Mouse (Mus musculus): ENCODE measurements around the gene Ptk7.
A peak's percentile ranks its signal among the peaks of the same experiment; 100 is the strongest.

GRCm38 (mm10) chr17:46650232-46651031, 21.1 kb upstream of the Ptk7 start, which contains the start of gene Cul7:
- TF ChIP-seq CTCF (IDR thresholded peaks at IDR 0.05; ENCODE audit: borderline replicate concordance, insufficient read depth, low read depth, low read length) = no peak
- peak; percentile 75 for TF ChIP-seq POLR2A (IDR thresholded peaks at IDR 0.05; ENCODE audit: borderline replicate concordance, insufficient read depth, low read length)
